Mouse (Mus musculus): ENCODE measurements at regions not wholly inside any gene's neighbourhood (a gene's known extent, or its start where the extent isn't known, plus 50 kb on each side); places are given as distances from the start of the nearest gene placed in this dataset.

DNA sequence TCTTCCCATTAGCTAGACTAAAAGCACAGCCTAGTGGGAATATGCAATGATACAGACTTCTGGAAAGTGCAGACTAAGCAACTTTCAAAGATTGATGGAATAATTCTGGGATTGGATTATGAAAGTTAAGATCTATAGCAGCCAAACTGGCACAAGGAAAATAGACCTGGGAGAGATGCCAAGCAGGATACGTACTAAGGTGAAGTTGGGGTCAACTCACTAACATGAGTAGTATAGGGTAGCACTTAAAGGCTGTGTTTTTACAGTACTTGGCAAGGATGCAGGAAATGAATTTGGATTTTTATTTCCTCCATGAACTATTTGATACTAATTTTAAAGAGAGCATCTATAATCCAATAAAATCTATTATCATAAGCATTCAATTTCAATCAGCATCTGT lies 292.3 kb upstream of the Foxg1 start:
- no peak for DNase-seq (ENCODE audit: extremely low read depth)
- no peaks in the 10 kb centered on the region for H3K79me2 ChIP-seq (replicated peaks; ENCODE audit: control insufficient read depth, extremely low read depth, insufficient read depth, poor library complexity, severe bottlenecking)
- dilution Hi-C loops (cut with MboI; ENCODE audit: extremely low pct_ligation_motif_present, extremely low pct_unique_long_range_greater_than_20kb, low sequenced_read_pairs): no loop called here
- H3K9me3 ChIP-seq (replicated peaks; ENCODE audit: low read length): no peaks in the 10 kb centered on the region
- in situ Hi-C loops (cut with MboI; ENCODE audit: low pct_ligation_motif_present, low pct_unique_long_range_greater_than_20kb, low sequenced_read_pairs): no loop called here
- TF ChIP-seq CHD2 (IDR thresholded peaks at IDR 0.05; ENCODE audit: low read length) (no peak), MYC (IDR thresholded peaks at IDR 0.05; ENCODE audit: low read depth, low read length) (no peak), USF1 (IDR thresholded peaks at IDR 0.05; ENCODE audit: low read depth, low read length) (no peak), ELF1 (IDR thresholded peaks at IDR 0.05; ENCODE audit: low read depth, low read length) (no peak), EP300 (IDR thresholded peaks at IDR 0.05; ENCODE audit: low read length) (no peak), SMC3 (IDR thresholded peaks at IDR 0.05; ENCODE audit: low read depth, low read length) (no peak), MAFK (IDR thresholded peaks at IDR 0.05; ENCODE audit: insufficient replicate concordance, low read length) (no peak), KAT2A (IDR thresholded peaks at IDR 0.05; ENCODE audit: insufficient replicate concordance, low read length) (no peak)
- no peak overlapping the region for H3K9ac ChIP-seq (ENCODE audit: insufficient read depth, low read depth)
- H3K4me1 ChIP-seq (ENCODE audit: control insufficient read depth in 1 of 2, insufficient read depth in 2 of 2): no peaks in the 10 kb centered on the region
- H3K36me3 ChIP-seq (replicated peaks in 1 of 2; ENCODE audit: control insufficient read depth in 1 of 2, insufficient read depth in 1 of 2, low read length in 1 of 2): no peaks in the 10 kb centered on the region
- H3K27ac ChIP-seq (ENCODE audit: insufficient read depth, low read depth): no peak overlapping the region
- H3K27me3 ChIP-seq (replicated peaks): no peaks in the 10 kb centered on the region
- H3K4me2 ChIP-seq (ENCODE audit: insufficient read depth, low read depth, poor library complexity, severe bottlenecking): no peak overlapping the region
- no peak overlapping the region for H3K4me3 ChIP-seq (replicated peaks in 1 of 3; ENCODE audit: low read depth in 2 of 3, low read length in 2 of 3, poor library complexity in 1 of 3)

DNA sequence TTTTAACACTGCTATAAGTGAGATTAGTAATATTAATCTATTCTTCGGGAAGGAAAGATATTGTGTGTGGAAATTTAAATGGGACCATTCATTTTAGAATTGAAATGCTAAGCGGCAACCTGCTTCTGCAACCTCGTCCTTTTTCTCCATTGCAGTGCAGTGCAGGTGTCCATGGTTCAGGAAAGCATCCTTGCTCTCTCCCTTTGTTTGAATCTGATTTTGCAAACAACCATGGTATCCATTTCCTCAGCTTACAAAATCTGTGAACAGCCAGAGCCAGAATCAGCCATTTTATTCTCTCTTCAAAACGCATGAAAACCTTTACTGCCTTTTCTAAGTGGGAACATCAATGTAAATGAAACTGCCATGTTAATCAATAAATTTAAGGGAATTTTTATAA lies 276.5 kb upstream of the Foxg1 start:
- DNase-seq (ENCODE audit: extremely low read depth): no peak
- H3K27ac ChIP-seq (ENCODE audit: insufficient read depth, low read depth): no peak overlapping the region
- peaks cover 3 to 11% of the 10 kb centered on the region in 2 experiments; a peak in 3 of 4 replicates for H3K4me1 ChIP-seq (ENCODE audit: control insufficient read depth in 1 of 2, insufficient read depth in 2 of 2)
- H3K79me2 ChIP-seq (replicated peaks; ENCODE audit: control insufficient read depth, extremely low read depth, insufficient read depth, poor library complexity, severe bottlenecking): no peaks in the 10 kb centered on the region
- no peak overlapping the region for H3K9ac ChIP-seq (ENCODE audit: insufficient read depth, low read depth)
- no peaks in the 10 kb centered on the region for H3K9me3 ChIP-seq (replicated peaks; ENCODE audit: low read length)
- no peaks in the 10 kb centered on the region for H3K27me3 ChIP-seq (replicated peaks)
- no peaks in the 10 kb centered on the region for H3K36me3 ChIP-seq (replicated peaks in 1 of 2; ENCODE audit: control insufficient read depth in 1 of 2, insufficient read depth in 1 of 2, low read length in 1 of 2)
- no peak for TF ChIP-seq MYC (IDR thresholded peaks at IDR 0.05; ENCODE audit: low read depth, low read length)
- TF ChIP-seq SMC3 (IDR thresholded peaks at IDR 0.05; ENCODE audit: low read depth, low read length): no peak
- TF ChIP-seq MAX (IDR thresholded peaks at IDR 0.05; ENCODE audit: low read length): no peak
- no peak for TF ChIP-seq BHLHE40 (IDR thresholded peaks at IDR 0.05; ENCODE audit: low read depth, low read length)
- TF ChIP-seq NELFE (IDR thresholded peaks at IDR 0.05; ENCODE audit: low read depth, low read length): no peak
- TF ChIP-seq MEF2A (IDR thresholded peaks at IDR 0.05; ENCODE audit: borderline replicate concordance, low read depth, low read length): no peak
- TF ChIP-seq CHD1 (IDR thresholded peaks at IDR 0.05; ENCODE audit: low read depth, low read length): no peak
- TF ChIP-seq USF1 (IDR thresholded peaks at IDR 0.05; ENCODE audit: low read depth, low read length): no peak
- TF ChIP-seq ZMIZ1 (IDR thresholded peaks at IDR 0.05; ENCODE audit: low read depth, low read length): no peak
- no peak for TF ChIP-seq TCF12 (IDR thresholded peaks at IDR 0.05; ENCODE audit: low read depth, low read length)
- no peak for TF ChIP-seq ETS1 (conservative IDR thresholded peaks at IDR 0.05; ENCODE audit: low read depth, low read length)
- TF ChIP-seq RAD21 (IDR thresholded peaks at IDR 0.05; ENCODE audit: low read depth, low read length): no peak
- TF ChIP-seq EP300 (IDR thresholded peaks at IDR 0.05; ENCODE audit: low read length): no peak
- TF ChIP-seq POLR2A (IDR thresholded peaks at IDR 0.05; ENCODE audit: low read depth, low read length): no peak
- TF ChIP-seq USF2 (conservative IDR thresholded peaks at IDR 0.05; ENCODE audit: low read depth, low read length): no peak
- TF ChIP-seq IRF4 (IDR thresholded peaks at IDR 0.05; ENCODE audit: low read depth, low read length): no peak
- in situ Hi-C loops (cut with MboI; ENCODE audit: low pct_ligation_motif_present, low pct_unique_long_range_greater_than_20kb, low sequenced_read_pairs) (no loop called here), dilution Hi-C loops (cut with MboI; ENCODE audit: extremely low pct_ligation_motif_present, extremely low pct_unique_long_range_greater_than_20kb, low sequenced_read_pairs) (no loop called here)
- H3K4me3 ChIP-seq (replicated peaks in 1 of 3; ENCODE audit: low read depth in 2 of 3, low read length in 2 of 3, poor library complexity in 1 of 3): no peak overlapping the region
- no peak overlapping the region for H3K4me2 ChIP-seq (ENCODE audit: insufficient read depth, low read depth, poor library complexity, severe bottlenecking)
